Mouse (Mus musculus): Measurements from ENCODE around the gene Aff1.

- TF ChIP-seq CTCF (IDR thresholded peaks at IDR 0.05; ENCODE audit: low read depth, low read length) = no peak
- TF ChIP-seq GATA1 (IDR thresholded peaks at IDR 0.05; ENCODE audit: borderline replicate concordance, low read length) = no peak
- no peak for TF ChIP-seq POLR2AphosphoS5 (IDR thresholded peaks at IDR 0.05; ENCODE audit: insufficient replicate concordance, low read depth, low read length)
- TF ChIP-seq TAL1 (conservative IDR thresholded peaks at IDR 0.05; ENCODE audit: low read depth, low read length) = no peak
Observed at GRCm38 (mm10) chr5:103796035-103796434, 103.9 kb downstream of the Aff1 start.
